In genomic region chr13:30985598-30986466, GRCm38 (mm10) we compare ENCODE assay signal across 8 mouse cellular contexts. TPM values are rescaled to one million over a fixed set of nuclear protein-coding genes. Genes with fewer than 3 reads are reported as not detected.
A peak's percentile ranks its signal among the peaks of the same experiment; 100 is the strongest.
DNase-seq lines count a peak whose midpoint lies in the region; ATAC-seq and TF ChIP-seq lines count a peak whose summit lies in the region.

No protein-coding gene starts in this region.

- peak overlapping the region; percentile 73 for H3K4me3 ChIP-seq in cerebellum, adult 2 months (replicated peaks; ENCODE audit: insufficient read depth, low read depth, low read length)
- peak overlapping the region; percentile 26 for H3K4me3 ChIP-seq in forebrain, postnatal 0 days (ENCODE audit: low read depth, low read length)
- H3K4me3 ChIP-seq in hindbrain, embryonic 12.5 days = peak overlapping the region; percentile 26
- peak overlapping the region; percentile 42 for H3K4me3 ChIP-seq in left cerebral cortex, adult 2 months

- peak overlapping the region; percentile 18 for H3K9ac ChIP-seq in forebrain, postnatal 0 days
- peak overlapping the region; percentile 19 for H3K9ac ChIP-seq in hindbrain, embryonic 12.5 days

- no peaks in the 10 kb centered on the region for H3K36me3 ChIP-seq in forebrain, postnatal 0 days (ENCODE audit: insufficient read depth)
- H3K36me3 ChIP-seq in hindbrain, embryonic 12.5 days = no peaks in the 10 kb centered on the region

- intact Hi-C loops in left cerebral cortex, adult 2 months (cut with DNase I) = loop anchor here (5.0 to 10.0 kb wide), 2 partner anchors 421 to 631 kb away; no protein-coding TSS in a partner anchor

- ATAC-seq in forebrain, postnatal 0 days = peak; percentile 89
- ATAC-seq in hindbrain, embryonic 12.5 days (ENCODE audit: low FRiP score) = peak; percentile 68

- peak; percentile 56 to 85 for DNase-seq in adrenal gland, adult (ENCODE audit: inconsistent age in 2 of 2, low spot score in 1 of 2)
- DNase-seq in cerebellum, adult 2 months = peak; percentile 71 to 75
- peak; percentile 20 for DNase-seq in forebrain, postnatal 0 days
- peak; percentile 23 to 33 for DNase-seq in left cerebral cortex, adult 2 months (ENCODE audit: extremely low spot score in 1 of 2, low spot score in 2 of 2)
- DNase-seq in lung, postnatal 25 days (ENCODE audit: low spot score) = peak; percentile 37
- peak; percentile 29 for DNase-seq in right cerebral cortex, postnatal 25 days
- no peak for DNase-seq in c-Kit-positive CD71-positive TER-119-positive erythroid progenitor cells, embryonic 14.5 days (ENCODE audit: low spot score)

- 4% methylated on average over 27 of the region's 27 CpGs for WGBS in cerebellum, adult 2 months
- 15% methylated on average over 27 of the region's 27 CpGs for WGBS in forebrain, postnatal 0 days
- WGBS in hindbrain, embryonic 12.5 days = 21% methylated on average over 27 of the region's 27 CpGs

- H3K4me2 ChIP-seq in forebrain, postnatal 0 days (ENCODE audit: low read depth) = peak overlapping the region; percentile 44
- H3K4me2 ChIP-seq in hindbrain, embryonic 12.5 days (replicated peaks) = peak overlapping the region; percentile 55

- H3K4me1 ChIP-seq in cerebellum, adult 2 months (ENCODE audit: control insufficient read depth, insufficient read depth, low read length) = peaks cover 2% of the 10 kb centered on the region; the same call in 1 of the 2 replicates
- H3K4me1 ChIP-seq in forebrain, postnatal 0 days (ENCODE audit: insufficient read depth) = no peaks in the 10 kb centered on the region
- H3K4me1 ChIP-seq in hindbrain, embryonic 12.5 days = peaks cover 9% of the 10 kb centered on the region

- no peaks in the 10 kb centered on the region for H3K27me3 ChIP-seq in cerebellum, adult 2 months (ENCODE audit: control insufficient read depth, insufficient read depth, low read length)
- no peaks in the 10 kb centered on the region; the same call in 1 of the 2 replicates for H3K27me3 ChIP-seq in forebrain, postnatal 0 days (ENCODE audit: insufficient read depth, low read length)
- H3K27me3 ChIP-seq in hindbrain, embryonic 12.5 days = peaks cover 22% of the 10 kb centered on the region

- no peaks in the 10 kb centered on the region for H3K9me3 ChIP-seq in forebrain, postnatal 0 days (ENCODE audit: low read length)
- H3K9me3 ChIP-seq in hindbrain, embryonic 12.5 days (replicated peaks) = no peaks in the 10 kb centered on the region

- peak overlapping the region; percentile 64 for H3K27ac ChIP-seq in cerebellum, adult 2 months (ENCODE audit: insufficient read depth, low read length)
- peak overlapping the region; percentile 46; the same call in 1 of the 2 replicates for H3K27ac ChIP-seq in forebrain, postnatal 0 days (ENCODE audit: low read depth, low read length)
- peak overlapping the region; percentile 55 for H3K27ac ChIP-seq in hindbrain, embryonic 12.5 days
- peak overlapping the region; percentile 83 for H3K27ac ChIP-seq in left cerebral cortex, adult 2 months

- peak; percentile 37; the same call in 1 of the 2 replicates for TF ChIP-seq POLR2A in cerebellum, adult 2 months (IDR thresholded peaks at IDR 0.05; ENCODE audit: borderline replicate concordance, insufficient read depth, low read length)

- no peak for TF ChIP-seq CTCF in cerebellum, adult 2 months (IDR thresholded peaks at IDR 0.05; ENCODE audit: borderline replicate concordance, insufficient read depth, low read depth, low read length)
- no peak for TF ChIP-seq CTCF in forebrain, postnatal 0 days (IDR thresholded peaks at IDR 0.05; ENCODE audit: low read depth)
- no peak for TF ChIP-seq CTCF in left cerebral cortex, adult 2 months (IDR thresholded peaks at IDR 0.05)

RNA-seq across cellular contexts. Expression of gene Gm5447, which starts 11.8 kb away (rescaled TPM):
- polyA plus RNA-seq in cerebellum, adult 2 months (2012; rRNA removed) = 0.21 TPM in 1 of 2 replicates, not detected in the other
- total RNA-seq in forebrain, postnatal 0 days (2014; rRNA removed) = not detected in 2 replicates
- polyA plus RNA-seq in forebrain, postnatal 0 days (2015; fragmentation: Nextera tagmentation; extraction: Ambion mirVana) = 0.08 TPM in 1 of 2 replicates, not detected in the other
- 0.12 and 0.17 TPM in 2 replicates for polyA plus RNA-seq in hindbrain, embryonic 12.5 days (2016; fragmentation: Nextera tagmentation; extraction: Ambion mirVana)
- under 1 TPM in 1 of 2 experiments, not detected in 1; 0.18 TPM for total RNA-seq in left cerebral cortex, adult 2 months (2021)

RNA-seq across cellular contexts. Expression of gene Exoc2, which starts 11.9 kb away (rescaled TPM):
- polyA plus RNA-seq in cerebellum, adult 2 months (2012; rRNA removed) = 26.3 and 26.5 TPM in 2 replicates
- 69.5 and 76.2 TPM in 2 replicates for total RNA-seq in forebrain, postnatal 0 days (2014; rRNA removed)
- 37.6 and 44.0 TPM in 2 replicates for polyA plus RNA-seq in forebrain, postnatal 0 days (2015; fragmentation: Nextera tagmentation; extraction: Ambion mirVana)
- polyA plus RNA-seq in hindbrain, embryonic 12.5 days (2016; fragmentation: Nextera tagmentation; extraction: Ambion mirVana) = 45.8 and 52.6 TPM in 2 replicates
- 10 to 100 TPM; 38.7 to 42.0 TPM for total RNA-seq in left cerebral cortex, adult 2 months (2021)

RNA-seq across cellular contexts. Expression of gene Hus1b, which starts 38.3 kb away (rescaled TPM):
- polyA plus RNA-seq in cerebellum, adult 2 months (2012; rRNA removed) = 0.26 and 0.27 TPM in 2 replicates
- 0.77 and 1.3 TPM in 2 replicates for total RNA-seq in forebrain, postnatal 0 days (2014; rRNA removed)
- polyA plus RNA-seq in forebrain, postnatal 0 days (2015; fragmentation: Nextera tagmentation; extraction: Ambion mirVana) = 0.13 TPM in 1 of 2 replicates, not detected in the other
- polyA plus RNA-seq in hindbrain, embryonic 12.5 days (2016; fragmentation: Nextera tagmentation; extraction: Ambion mirVana) = not detected in 2 replicates
- total RNA-seq in left cerebral cortex, adult 2 months (2021) = 1 to 10 TPM in 1 of 2 experiments, under 1 TPM in 1; 0.38 to 1.4 TPM
